8 mouse cellular contexts compared by ENCODE assay signal in the genomic region with DNA sequence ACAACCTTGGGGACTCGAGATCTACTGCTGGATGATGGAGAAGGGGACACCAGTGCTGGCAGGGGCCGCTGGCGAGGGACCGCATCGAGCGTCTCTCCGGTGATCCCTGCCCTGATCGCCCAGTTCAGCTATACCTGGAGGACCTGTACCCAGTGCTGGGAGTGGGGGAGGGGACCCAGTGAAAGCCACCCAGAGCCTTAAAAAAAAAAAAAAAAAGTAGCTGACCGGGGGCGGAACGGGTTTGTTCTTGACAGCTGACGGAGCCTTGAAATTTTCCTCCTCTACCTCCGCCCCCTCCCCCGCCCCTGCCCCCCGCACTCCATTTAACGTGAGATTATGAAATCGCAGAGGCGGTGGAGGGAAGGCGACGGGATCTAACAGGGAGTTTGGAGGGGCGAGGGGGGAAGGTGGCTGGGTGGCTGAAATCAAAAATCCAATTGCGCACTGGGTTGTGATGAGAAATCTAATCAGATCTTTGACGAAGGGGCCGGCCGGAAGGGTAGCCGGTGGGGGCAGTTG.
A peak's percentile ranks its signal among the peaks of the same experiment; 100 is the strongest.
DNase-seq lines count a peak whose midpoint lies in the region; ATAC-seq and TF ChIP-seq lines count a peak whose summit lies in the region.

No protein-coding gene starts in this region.

- H3K4me2 ChIP-seq in forebrain, embryonic 12.5 days: peak overlapping the region; percentile 72
- peak overlapping the region; percentile 91 for H3K4me2 ChIP-seq in kidney, embryonic 15.5 days
- peak overlapping the region; percentile 58 for H3K4me2 ChIP-seq in liver, embryonic 12.5 days

- under 1% methylated on average over 26 of the region's 26 CpGs for WGBS in kidney, adult 2 months
- under 1% methylated on average over 26 of the region's 26 CpGs for WGBS in forebrain, embryonic 12.5 days
- WGBS in kidney, embryonic 15.5 days: 1% methylated on average over 26 of the region's 26 CpGs
- WGBS in liver, embryonic 12.5 days (ENCODE audit: insufficient replicate concordance): 4% methylated on average over 23 of the region's 26 CpGs

- H3K36me3 ChIP-seq in kidney, adult 2 months (ENCODE audit: control insufficient read depth, insufficient read depth, low read length): no peaks in the 10 kb centered on the region
- H3K36me3 ChIP-seq in forebrain, embryonic 12.5 days (replicated peaks): no peaks in the 10 kb centered on the region
- H3K36me3 ChIP-seq in kidney, embryonic 15.5 days: no peaks in the 10 kb centered on the region
- H3K36me3 ChIP-seq in liver, embryonic 12.5 days: no peaks in the 10 kb centered on the region

- H3K4me1 ChIP-seq in kidney, adult 2 months (ENCODE audit: control insufficient read depth, insufficient read depth, low read length): 0 out of 2 replicates have a peak, but pooled peaks cover 2% of the 10 kb centered on the region
- no peaks in the 10 kb centered on the region for H3K4me1 ChIP-seq in brown adipose tissue, adult 24 weeks (ENCODE audit: control insufficient read depth, insufficient read depth, insufficient read length, low read length)
- 0 out of 2 replicates have a peak, but pooled peaks cover 7% of the 10 kb centered on the region for H3K4me1 ChIP-seq in forebrain, embryonic 12.5 days
- H3K4me1 ChIP-seq in kidney, embryonic 15.5 days: peaks cover 11% of the 10 kb centered on the region; the same call in 1 of the 2 replicates
- H3K4me1 ChIP-seq in liver, embryonic 12.5 days: no peaks in the 10 kb centered on the region

- peak overlapping the region; percentile 56 for H3K9ac ChIP-seq in forebrain, embryonic 12.5 days
- peak overlapping the region; percentile 35; the same call in 1 of the 2 replicates for H3K9ac ChIP-seq in kidney, embryonic 15.5 days
- H3K9ac ChIP-seq in liver, embryonic 12.5 days: no peak overlapping the region

- no peaks in the 10 kb centered on the region for H3K9me3 ChIP-seq in forebrain, embryonic 12.5 days
- no peaks in the 10 kb centered on the region for H3K9me3 ChIP-seq in kidney, embryonic 15.5 days (replicated peaks)
- H3K9me3 ChIP-seq in liver, embryonic 12.5 days (replicated peaks): no peaks in the 10 kb centered on the region

- no peak for DNase-seq in kidney, adult 2 months
- DNase-seq in kidney, adult 9 months: no peak
- DNase-seq in right cerebral cortex, postnatal 14 days: peak; percentile 66
- no peak for DNase-seq in spleen, adult 18-20 months

- no peak for TF ChIP-seq CTCF in kidney, adult 2 months (conservative IDR thresholded peaks at IDR 0.05; ENCODE audit: insufficient read depth, insufficient read length, low read depth, low read length)

- H3K4me3 ChIP-seq in kidney, adult 2 months (ENCODE audit: insufficient read depth, low read depth, low read length): peak overlapping the region; percentile 18
- H3K4me3 ChIP-seq in brown adipose tissue, adult 24 weeks (ENCODE audit: insufficient read depth, low read depth, low read length): peak overlapping the region; percentile 28
- peak overlapping the region; percentile 52 for H3K4me3 ChIP-seq in forebrain, embryonic 12.5 days (replicated peaks)
- H3K4me3 ChIP-seq in kidney, embryonic 15.5 days (replicated peaks): peak overlapping the region; percentile 56
- H3K4me3 ChIP-seq in liver, embryonic 12.5 days: peak overlapping the region; percentile 24

- no peak overlapping the region for H3K27ac ChIP-seq in kidney, adult 2 months (ENCODE audit: insufficient read depth, low read depth, low read length)
- H3K27ac ChIP-seq in brown adipose tissue, adult 24 weeks (replicated peaks; ENCODE audit: low read depth, low read length): no peak overlapping the region
- H3K27ac ChIP-seq in forebrain, embryonic 12.5 days: peak overlapping the region; percentile 89
- H3K27ac ChIP-seq in kidney, embryonic 15.5 days: 0 out of 2 replicates have a peak overlapping the region, but pooled peaks have one; percentile 60
- H3K27ac ChIP-seq in liver, embryonic 12.5 days: no peak overlapping the region

- peak; percentile 81 for ATAC-seq in forebrain, embryonic 12.5 days (ENCODE audit: low FRiP score)
- ATAC-seq in kidney, embryonic 15.5 days (replicated peaks; ENCODE audit: low FRiP score): peak; percentile 66
- ATAC-seq in liver, embryonic 12.5 days: no peak

- H3K27me3 ChIP-seq in kidney, adult 2 months (replicated peaks; ENCODE audit: control insufficient read depth, insufficient read depth, low read length): no peaks in the 10 kb centered on the region; the same call in 1 of the 2 replicates
- H3K27me3 ChIP-seq in forebrain, embryonic 12.5 days: 0 out of 2 replicates have a peak, but pooled peaks cover 4% of the 10 kb centered on the region
- peaks cover 6% of the 10 kb centered on the region; the same call in 1 of the 2 replicates for H3K27me3 ChIP-seq in kidney, embryonic 15.5 days
- peaks cover 21% of the 10 kb centered on the region for H3K27me3 ChIP-seq in liver, embryonic 12.5 days (replicated peaks)

- TF ChIP-seq POLR2A in kidney, adult 2 months (IDR thresholded peaks at IDR 0.05; ENCODE audit: low read depth, low read length): no peak

Comparison
In these comparisons a context has a peak if more than half of its experiments do, and no peak if none do; other contexts are left out.
1. H3K27ac ChIP-seq: peak in forebrain, embryonic 12.5 days (single experiment) and kidney, embryonic 15.5 days (single experiment); none in kidney, adult 2 months (single experiment), brown adipose tissue, adult 24 weeks (single experiment) and liver, embryonic 12.5 days (single experiment).
2. Peak in every context shown above with its lines, with median percentiles within 50 percentile points of each other: H3K4me3 ChIP-seq and H3K4me2 ChIP-seq.